Mouse (Mus musculus): ENCODE measurements around the gene Arhgap42.

DNA sequence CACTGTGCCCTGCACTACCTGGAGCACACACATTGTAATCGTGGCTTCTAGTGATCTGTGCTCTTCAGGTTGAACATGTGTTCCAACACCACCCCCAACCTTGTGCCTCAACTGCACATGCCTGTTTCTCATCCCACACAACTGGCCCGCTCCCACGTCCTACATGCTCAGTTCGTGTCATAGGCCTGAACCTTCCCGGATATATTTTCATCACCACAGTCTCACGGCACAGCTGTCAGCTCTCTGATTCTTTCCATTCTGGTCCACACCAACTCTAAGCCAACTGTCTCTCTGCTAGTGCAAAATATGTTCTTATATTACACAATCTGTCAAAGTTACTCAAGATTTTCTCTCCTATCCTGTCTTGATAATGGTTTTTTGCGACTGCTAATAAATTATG, 197.9 kb downstream of the Arhgap42 start:
- TF ChIP-seq CTCF (conservative IDR thresholded peaks at IDR 0.05; ENCODE audit: low read length) (no peak), POU5F1 (IDR thresholded peaks at IDR 0.05; ENCODE audit: borderline replicate concordance, low read length) (no peak), NANOG (IDR thresholded peaks at IDR 0.05; ENCODE audit: borderline replicate concordance, low read length) (no peak)

Data from E14TG2a.4 (cell line).